7 mouse cellular contexts compared by ENCODE assay signal in the genomic region with DNA sequence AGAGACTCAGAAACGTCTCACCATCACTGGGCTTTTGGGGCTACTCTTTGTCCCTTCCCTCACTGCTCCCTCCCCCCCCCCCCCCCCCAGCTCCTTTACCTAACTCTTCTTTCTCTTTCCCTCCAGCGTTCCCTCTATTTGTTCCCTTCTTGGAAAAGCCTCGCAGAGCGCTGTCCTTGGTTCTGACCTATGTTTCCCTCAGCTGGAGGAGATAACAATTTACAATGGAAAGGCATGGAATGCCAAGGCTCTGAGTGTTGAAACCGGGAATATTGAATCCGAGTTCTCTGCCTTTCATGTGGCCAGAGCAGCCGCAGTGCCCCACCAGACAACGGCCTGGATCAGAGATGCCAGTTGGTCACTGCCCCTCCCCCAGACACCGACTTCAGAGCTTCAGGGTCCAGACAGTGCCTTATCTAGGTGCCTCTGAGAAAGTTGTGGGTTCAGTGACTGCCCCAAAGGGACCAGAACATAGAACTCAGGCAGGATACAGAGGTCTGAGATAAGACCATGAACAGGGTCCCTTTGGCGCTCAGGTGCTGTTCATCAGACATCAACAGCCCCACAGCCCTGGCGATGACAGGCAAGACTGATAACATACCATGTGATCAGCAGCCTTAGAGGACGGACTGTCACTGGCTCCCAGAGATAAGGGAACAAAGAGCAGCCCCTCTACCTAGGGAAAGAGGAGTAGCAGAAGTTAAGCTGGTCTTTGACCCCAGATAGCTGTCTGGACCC. TPM values are rescaled to one million over a fixed set of nuclear protein-coding genes. Genes with fewer than 3 reads are reported as not detected.
A peak's percentile ranks its signal among the peaks of the same experiment; 100 is the strongest.
DNase-seq lines count a peak whose midpoint lies in the region; ATAC-seq and TF ChIP-seq lines count a peak whose summit lies in the region.

No protein-coding gene starts in this region.

- peak; percentile 48 for DNase-seq in G1E (ENCODE audit: low spot score)
- DNase-seq in ZHBTc4 (ENCODE audit: low read depth, low spot score) = peak; percentile 74
- DNase-seq in heart, postnatal 4 days = peak; percentile 66
- DNase-seq in lung, postnatal 36 days = peak; percentile 14
- no peak for DNase-seq in thymus, postnatal 10 days (ENCODE audit: low spot score in 2 of 2)
- DNase-seq in thymus, postnatal 0 days (ENCODE audit: low spot score) = no peak
- no peak for DNase-seq in layer of hippocampus, postnatal 14 days (ENCODE audit: low spot score in 2 of 2)

- no peaks in the 10 kb centered on the region for H3K36me3 ChIP-seq in G1E (replicated peaks)

- H3K4me3 ChIP-seq in G1E (ENCODE audit: low read depth, low read length) = peak overlapping the region; percentile 56; the same call in 1 of the 2 replicates

- TF ChIP-seq CTCF in G1E (IDR thresholded peaks at IDR 0.05; ENCODE audit: low read depth, low read length) = no peak

- H3K9me3 ChIP-seq in G1E (replicated peaks) = peaks cover 9% of the 10 kb centered on the region

- peaks cover 42% of the 10 kb centered on the region for H3K4me1 ChIP-seq in G1E (ENCODE audit: insufficient read depth, low read depth, low read length)

- H3K27me3 ChIP-seq in G1E (ENCODE audit: insufficient read depth, low read length) = peaks cover 50% of the 10 kb centered on the region

- peak; percentile 91 for ATAC-seq in G1E (ENCODE audit: extremely low read depth, insufficient number of reproducible peaks, low FRiP score, poor library complexity, severe bottlenecking)

RNA-seq across cellular contexts. Expression of gene Slc32a1, which starts 25.8 kb away (rescaled TPM):
- not detected in 2 replicates for total RNA-seq in G1E (2014; fragmentation: Nextera tagmentation)
- total RNA-seq in G1E (2017) = not detected in 2 replicates
- polyA plus RNA-seq in G1E (2012) = 0.02 TPM in 1 of 2 replicates, not detected in the other
- not detected for total RNA-seq in heart, postnatal 4 days (2021)
- polyA plus RNA-seq in thymus, postnatal 0 days (2015; fragmentation: Nextera tagmentation; extraction: Ambion mirVana) = not detected in 2 replicates
- 10 to 100 TPM; 76.0 to 76.9 TPM for total RNA-seq in layer of hippocampus, postnatal 14 days (2021)

RNA-seq across cellular contexts. Expression of gene Actr5, which starts 39.9 kb away (rescaled TPM):
- total RNA-seq in G1E (2014; fragmentation: Nextera tagmentation) = 22.5 and 24.7 TPM in 2 replicates
- 20.2 and 22.5 TPM in 2 replicates for total RNA-seq in G1E (2017)
- 18.2 and 19.7 TPM in 2 replicates for polyA plus RNA-seq in G1E (2012)
- total RNA-seq in heart, postnatal 4 days (2021) = 1 to 10 TPM; 9.0 to 9.4 TPM
- 16.1 and 18.4 TPM in 2 replicates for polyA plus RNA-seq in thymus, postnatal 0 days (2015; fragmentation: Nextera tagmentation; extraction: Ambion mirVana)
- 10 to 100 TPM; 10.2 to 10.9 TPM for total RNA-seq in layer of hippocampus, postnatal 14 days (2021)

Comparison
In these comparisons a context has a peak if more than half of its experiments do, and no peak if none do; other contexts are left out.
1. DNase-seq: peak in G1E (single experiment), ZHBTc4 (single experiment), heart, postnatal 4 days (single experiment) and lung, postnatal 36 days (single experiment); none in thymus, postnatal 10 days (0 of 2), thymus, postnatal 0 days (single experiment) and layer of hippocampus, postnatal 14 days (0 of 2).
2. RNA of gene Slc32a1, which starts 25.8 kb away (total RNA-seq): 76.0 to 76.9 TPM in layer of hippocampus, postnatal 14 days; not detected in G1E and not detected in heart, postnatal 4 days; every median in the first group is over 10 times any median in the second.